8 mouse cellular contexts compared by ENCODE assay signal in the genomic region with DNA sequence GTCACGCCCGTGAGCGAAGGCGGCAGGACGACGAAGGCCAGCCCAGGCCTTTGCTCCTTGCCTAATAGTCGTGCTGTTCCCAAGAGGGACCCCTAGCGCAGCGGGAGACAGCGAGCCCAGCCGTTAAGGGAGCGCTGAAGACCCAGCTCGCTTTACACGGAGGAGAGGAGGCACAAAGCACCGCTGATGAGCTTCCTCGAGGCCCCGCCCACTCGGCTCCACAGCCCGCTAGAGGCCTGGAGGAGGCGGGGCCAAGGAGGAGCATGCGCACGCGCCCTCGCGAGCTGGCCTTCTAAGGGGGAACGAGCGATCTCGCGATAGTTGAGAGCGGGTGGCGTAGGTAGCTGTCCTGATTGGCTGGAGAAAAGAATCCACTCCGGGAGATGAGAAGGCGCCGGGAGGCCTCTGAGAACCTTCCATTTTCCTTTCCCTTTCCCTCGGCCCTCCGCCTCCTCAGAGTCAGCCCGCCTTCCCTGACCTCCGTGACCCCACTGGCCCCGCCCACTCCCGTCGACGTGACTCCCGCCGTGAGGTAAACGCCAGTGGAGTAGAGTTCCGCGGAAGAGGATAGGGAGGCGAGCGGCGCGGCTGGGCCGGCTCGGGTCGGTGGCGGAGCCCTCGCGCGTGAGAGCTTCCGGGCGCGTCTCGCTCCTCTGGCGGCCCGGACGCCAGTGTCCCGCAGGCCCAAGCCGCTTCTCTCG. TPM values are rescaled to one million over a fixed set of nuclear protein-coding genes. Genes with fewer than 3 reads are reported as not detected.
A peak's percentile ranks its signal among the peaks of the same experiment; 100 is the strongest.
DNase-seq lines count a peak whose midpoint lies in the region; ATAC-seq and TF ChIP-seq lines count a peak whose summit lies in the region.
"Not testable (repeated sequence)": the region's sequence is repeated elsewhere in the genome, so short reads cannot be mapped to it uniquely, and the experiment has no call there.

No protein-coding gene starts in this region.

- H3K36me3 ChIP-seq in forebrain, embryonic 14.5 days (ENCODE audit: control insufficient read depth, insufficient read depth, low read length); hindbrain, embryonic 10.5 days; kidney, embryonic 15.5 days; liver, embryonic 15.5 days (replicated peaks); midbrain, postnatal 0 days (ENCODE audit: insufficient read depth, low read length); stomach, embryonic 16.5 days (ENCODE audit: control insufficient read depth, insufficient read depth, low read length): not testable (repeated sequence)

- H3K9me3 ChIP-seq in forebrain, embryonic 14.5 days (replicated peaks; ENCODE audit: control insufficient read depth, low read length); kidney, embryonic 15.5 days (replicated peaks); liver, embryonic 15.5 days (replicated peaks); midbrain, postnatal 0 days (ENCODE audit: low read length); stomach, embryonic 16.5 days (replicated peaks; ENCODE audit: control insufficient read depth, low read length): not testable (repeated sequence)
- peaks cover 24% of the 10 kb centered on the region; the same call in 1 of the 2 replicates for H3K9me3 ChIP-seq in hindbrain, embryonic 10.5 days

- not testable (repeated sequence) for H3K9ac ChIP-seq in forebrain, embryonic 14.5 days (ENCODE audit: low read length); kidney, embryonic 15.5 days; liver, embryonic 15.5 days; midbrain, postnatal 0 days (replicated peaks; ENCODE audit: low read length, poor library complexity, severe bottlenecking)
- peak overlapping the region; percentile 50; the same call in 1 of the 2 replicates for H3K9ac ChIP-seq in stomach, embryonic 16.5 days (ENCODE audit: low read length)

- H3K27me3 ChIP-seq in forebrain, embryonic 14.5 days (replicated peaks; ENCODE audit: control insufficient read depth, insufficient read depth, low read length); hindbrain, embryonic 10.5 days (ENCODE audit: insufficient read depth, poor library complexity, severe bottlenecking); kidney, embryonic 15.5 days; liver, embryonic 15.5 days; midbrain, postnatal 0 days (ENCODE audit: insufficient read depth, low read length); stomach, embryonic 16.5 days (ENCODE audit: control insufficient read depth, insufficient read depth, low read length): not testable (repeated sequence)

- H3K4me1 ChIP-seq in brown adipose tissue, adult 24 weeks (ENCODE audit: control insufficient read depth, insufficient read depth, insufficient read length, low read length); forebrain, embryonic 14.5 days (ENCODE audit: control insufficient read depth, insufficient read depth, low read length); hindbrain, embryonic 10.5 days (replicated peaks); kidney, embryonic 15.5 days; liver, embryonic 15.5 days (replicated peaks); midbrain, postnatal 0 days (ENCODE audit: insufficient read depth, low read length); stomach, embryonic 16.5 days (ENCODE audit: control insufficient read depth, insufficient read depth, low read length): not testable (repeated sequence)

- H3K4me3 ChIP-seq in brown adipose tissue, adult 24 weeks (ENCODE audit: insufficient read depth, low read depth, low read length): peak overlapping the region; percentile 41
- H3K4me3 ChIP-seq in forebrain, embryonic 14.5 days (ENCODE audit: low read depth, low read length): peak overlapping the region; percentile 19
- peak overlapping the region; percentile 52 for H3K4me3 ChIP-seq in hindbrain, embryonic 10.5 days
- peak overlapping the region; percentile 46 for H3K4me3 ChIP-seq in kidney, embryonic 15.5 days (replicated peaks)
- H3K4me3 ChIP-seq in liver, embryonic 15.5 days (replicated peaks): peak overlapping the region; percentile 34
- peak overlapping the region; percentile 27 for H3K4me3 ChIP-seq in midbrain, postnatal 0 days (ENCODE audit: low read depth, low read length)
- H3K4me3 ChIP-seq in stomach, embryonic 16.5 days (replicated peaks; ENCODE audit: low read length): peak overlapping the region; percentile 42

- peak overlapping the region; percentile 36 for H3K4me2 ChIP-seq in forebrain, embryonic 14.5 days (ENCODE audit: low read length)
- peak overlapping the region; percentile 63 for H3K4me2 ChIP-seq in kidney, embryonic 15.5 days
- peak overlapping the region; percentile 58 for H3K4me2 ChIP-seq in liver, embryonic 15.5 days
- peak overlapping the region; percentile 39 for H3K4me2 ChIP-seq in midbrain, postnatal 0 days (ENCODE audit: low read depth, low read length, poor library complexity, severe bottlenecking)
- peak overlapping the region; percentile 62 for H3K4me2 ChIP-seq in stomach, embryonic 16.5 days (ENCODE audit: low read depth, low read length)

- not testable (repeated sequence) for TF ChIP-seq CTCF in midbrain, postnatal 0 days (IDR thresholded peaks at IDR 0.05)

- H3K27ac ChIP-seq in brown adipose tissue, adult 24 weeks (replicated peaks; ENCODE audit: low read depth, low read length); forebrain, embryonic 14.5 days (ENCODE audit: low read depth, low read length); kidney, embryonic 15.5 days; liver, embryonic 15.5 days (replicated peaks); midbrain, postnatal 0 days (ENCODE audit: low read depth, low read length); stomach, embryonic 16.5 days (ENCODE audit: low read length): not testable (repeated sequence)
- peak overlapping the region; percentile 50; the same call in 1 of the 2 replicates for H3K27ac ChIP-seq in hindbrain, embryonic 10.5 days

- not testable (repeated sequence) for ATAC-seq in forebrain, embryonic 14.5 days; liver, embryonic 15.5 days (ENCODE audit: insufficient read depth); midbrain, postnatal 0 days (ENCODE audit: low FRiP score)
- peak; percentile 76 for ATAC-seq in kidney, embryonic 15.5 days (replicated peaks; ENCODE audit: low FRiP score)
- ATAC-seq in stomach, embryonic 16.5 days (ENCODE audit: insufficient read depth, low FRiP score): 0 out of 2 replicates have a peak, but pooled peaks have one; percentile 25

- peak; percentile 81 for DNase-seq in CD4-positive, CD25-positive, alpha-beta regulatory T cell, adult 2 months (ENCODE audit: low read depth, low spot score)
- peak; percentile 17 for DNase-seq in forebrain, embryonic 14.5 days (ENCODE audit: low spot score)
- peak; percentile 44 for DNase-seq in hindbrain, embryonic 10.5 days (ENCODE audit: low spot score)
- DNase-seq in midbrain, postnatal 0 days (ENCODE audit: low spot score): peak; percentile 59

- WGBS in forebrain, embryonic 14.5 days: 25% methylated on average over 65 of the region's 68 CpGs
- WGBS in hindbrain, embryonic 10.5 days: 14% methylated on average over 68 of the region's 68 CpGs
- 15% methylated on average over 68 of the region's 68 CpGs for WGBS in kidney, embryonic 15.5 days
- WGBS in liver, embryonic 15.5 days (ENCODE audit: insufficient replicate concordance): 14% methylated on average over 66 of the region's 68 CpGs
- WGBS in midbrain, postnatal 0 days: 21% methylated on average over 66 of the region's 68 CpGs
- 15% methylated on average over 59 of the region's 68 CpGs for WGBS in stomach, embryonic 16.5 days

RNA-seq across cellular contexts. Expression of gene Zfp990, which starts 46.9 kb away (rescaled TPM):
- 1.0 and 2.2 TPM in 2 replicates for polyA plus RNA-seq in brown adipose tissue, adult 24 weeks (2012; ENCODE audit: insufficient read depth, insufficient read length, missing spikeins)
- 0.05 TPM in 1 of 2 replicates, not detected in the other for polyA plus RNA-seq in forebrain, embryonic 14.5 days (2014; fragmentation: Nextera tagmentation; extraction: Ambion mirVana)
- 0.05 TPM in 1 of 2 replicates, not detected in the other for polyA plus RNA-seq in hindbrain, embryonic 10.5 days (2016; fragmentation: Nextera tagmentation; extraction: Ambion mirVana)
- 0.17 TPM in 1 of 2 replicates, not detected in the other for polyA plus RNA-seq in kidney, embryonic 15.5 days (2015; fragmentation: Nextera tagmentation; extraction: Ambion mirVana)
- polyA plus RNA-seq in liver, embryonic 15.5 days (2015; fragmentation: Nextera tagmentation; extraction: Ambion mirVana): 0.03 TPM in 1 of 2 replicates, not detected in the other
- total RNA-seq in midbrain, postnatal 0 days (2014; rRNA removed): 0.28 TPM in 1 of 2 replicates, not detected in the other
- polyA plus RNA-seq in midbrain, postnatal 0 days (2015; fragmentation: Nextera tagmentation; extraction: Ambion mirVana): 0.05 and 0.09 TPM in 2 replicates
- polyA plus RNA-seq in stomach, embryonic 16.5 days (2015; fragmentation: Nextera tagmentation; extraction: Ambion mirVana): 0.06 and 0.07 TPM in 2 replicates

Comparison
In these comparisons a context has a peak if more than half of its experiments do, and no peak if none do; other contexts are left out.
1. DNase-seq: peak in every context shown above with its lines; median percentile 81 in CD4-positive, CD25-positive, alpha-beta regulatory T cell, adult 2 months; 59 in midbrain, postnatal 0 days; 44 in hindbrain, embryonic 10.5 days; 17 in forebrain, embryonic 14.5 days.